Mouse (Mus musculus): ENCODE results near the gene Crebzf.

Gene Crebzf

GRCm38 (mm10) chr7:90442518-90443080, at the start of gene Crebzf:
Crebzf (plus strand) TSS chr7:90442729.
- peak; percentile 98 for DNase-seq (ENCODE audit: low read depth, low spot score)

GRCm38 (mm10) chr7:90395073-90395472, 47.5 kb upstream of the Crebzf start:
- no peak for DNase-seq (ENCODE audit: low read depth, low spot score)

GRCm38 (mm10) chr7:90395928-90396327, 46.6 kb upstream of the Crebzf start:
- DNase-seq (ENCODE audit: low read depth, low spot score) = no peak

- peak; percentile 69 for DNase-seq (ENCODE audit: low read depth, low spot score)
Observed at GRCm38 (mm10) chr7:90409934-90410333, 32.6 kb upstream of the Crebzf start.

GRCm38 (mm10) chr7:90426020-90427001, 16.2 kb upstream of the Crebzf start, which contains the start of gene Ccdc89:
Ccdc89 (plus strand) TSS chr7:90426577.
- peak; percentile 88 for DNase-seq (ENCODE audit: low read depth, low spot score)

- DNase-seq (ENCODE audit: low read depth, low spot score) = no peak
Observed at GRCm38 (mm10) chr7:90427006-90427405, 15.5 kb upstream of the Crebzf start.

- no peak for DNase-seq (ENCODE audit: low read depth, low spot score)
Observed at GRCm38 (mm10) chr7:90432221-90432620, 10.3 kb upstream of the Crebzf start.

- DNase-seq (ENCODE audit: low read depth, low spot score) = no peak
Observed at GRCm38 (mm10) chr7:90440044-90440443, 2.5 kb upstream of the Crebzf start.

GRCm38 (mm10) chr7:90442070-90442469, 459 bp upstream of the Crebzf start:
- DNase-seq (ENCODE audit: low read depth, low spot score) = no peak

- peak; percentile 38 for DNase-seq (ENCODE audit: low read depth, low spot score)
Observed at GRCm38 (mm10) chr7:90443101-90444091, 867 bp downstream of the Crebzf start.

GRCm38 (mm10) chr7:90444206-90444605, 1.7 kb downstream of the Crebzf start:
- DNase-seq (ENCODE audit: low read depth, low spot score) = no peak

GRCm38 (mm10) chr7:90456149-90456844, 13.8 kb downstream of the Crebzf start:
- DNase-seq (ENCODE audit: low read depth, low spot score) = no peak

GRCm38 (mm10) chr7:90456845-90457468, 14.4 kb downstream of the Crebzf start, which contains the start of gene Tmem126a:
Tmem126a (minus strand) TSS chr7:90457229.
- DNase-seq (ENCODE audit: low read depth, low spot score) = peak; percentile 88

GRCm38 (mm10) chr7:90457517-90457916, 15.0 kb downstream of the Crebzf start:
- DNase-seq (ENCODE audit: low read depth, low spot score) = no peak

- DNase-seq (ENCODE audit: low read depth, low spot score) = no peak
Observed at GRCm38 (mm10) chr7:90460330-90460729, 17.8 kb downstream of the Crebzf start.

- no peak for DNase-seq (ENCODE audit: low read depth, low spot score)
Observed at GRCm38 (mm10) chr7:90460930-90461329, 18.4 kb downstream of the Crebzf start.

GRCm38 (mm10) chr7:90461441-90461840, 18.9 kb downstream of the Crebzf start:
- no peak for DNase-seq (ENCODE audit: low read depth, low spot score)

- no peak for DNase-seq (ENCODE audit: low read depth, low spot score)
Observed at GRCm38 (mm10) chr7:90473511-90473910, 31.0 kb downstream of the Crebzf start.

GRCm38 (mm10) chr7:90475793-90476312, 33.3 kb downstream of the Crebzf start, which contains the start of gene Tmem126b:
Tmem126b (minus strand) TSS chr7:90476001.
- DNase-seq (ENCODE audit: low read depth, low spot score) = peak; percentile 98
